ENCODE assay signal across 8 mouse cellular contexts in the genomic region with DNA sequence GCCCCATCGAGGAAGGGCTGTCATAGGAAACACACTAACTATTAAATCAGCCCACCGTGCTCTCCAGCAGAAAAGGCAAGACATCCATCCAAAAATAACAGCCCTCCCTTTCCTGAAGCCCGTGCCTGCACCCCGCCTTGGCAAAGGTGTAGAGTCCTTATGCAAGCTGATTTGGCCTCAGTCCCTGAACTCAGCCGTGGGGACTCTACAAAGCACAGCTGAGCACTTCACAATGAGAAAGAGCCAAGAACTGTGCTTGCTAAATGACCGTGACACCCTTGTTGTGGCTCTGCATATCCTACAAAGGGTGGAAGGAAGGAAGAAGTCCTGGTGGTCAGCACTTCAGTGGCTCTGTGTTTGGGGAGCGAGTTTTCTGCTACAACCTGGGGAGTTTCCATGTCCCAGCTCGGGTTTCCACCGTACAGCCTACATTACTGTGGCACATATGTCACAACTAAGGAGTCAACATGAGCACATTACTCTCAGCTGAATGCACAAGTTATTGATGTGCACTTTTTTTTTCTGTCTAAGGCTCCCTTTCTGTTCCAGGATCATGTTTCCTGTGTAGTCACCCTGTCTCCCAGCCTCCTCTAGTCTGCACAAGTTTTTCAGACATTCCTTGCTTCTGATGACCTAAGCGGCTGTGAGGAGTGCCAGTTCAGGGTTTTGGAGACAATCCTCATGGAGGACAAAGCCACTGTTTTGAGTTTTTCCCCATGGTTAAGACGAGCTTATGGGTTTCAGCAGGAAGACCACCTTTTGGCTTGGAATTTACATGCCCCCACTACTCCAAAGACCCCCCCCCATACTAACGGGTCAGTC.
DNase-seq lines count a peak whose midpoint lies in the region; ATAC-seq lines count a peak whose summit lies in the region.
"Had no signal": no experiment of that assay in that cellular context is flagged by ENCODE, and none has a peak within 500 bp of the region (broad histone marks: within the 10 kb centered on the region; RNA-seq: fewer than 3 reads in every experiment).

No protein-coding gene starts in this region.

- no peaks in the 10 kb centered on the region for H3K36me3 ChIP-seq in forebrain, embryonic 11.5 days (ENCODE audit: control insufficient read depth, insufficient read depth, low read length)
- H3K36me3 ChIP-seq in heart, embryonic 16.5 days (ENCODE audit: control insufficient read depth, insufficient read depth) = peaks cover 5% of the 10 kb centered on the region; the same call in 1 of the 2 replicates

- 58% methylated on average over 12 of the region's 12 CpGs for WGBS in forebrain, embryonic 11.5 days
- WGBS in heart, embryonic 16.5 days = 17% methylated on average over 12 of the region's 12 CpGs

- no peak overlapping the region for H3K4me3 ChIP-seq in forebrain, embryonic 11.5 days (ENCODE audit: low read depth, low read length)
- H3K4me3 ChIP-seq in heart, embryonic 16.5 days (ENCODE audit: low read length) = no peak overlapping the region

- peak; percentile 72 for DNase-seq in adipocyte (ENCODE audit: low spot score)
- peak; percentile 97 for DNase-seq in brain, adult 2 months (ENCODE audit: low read depth, low spot score)
- no peak for DNase-seq in forebrain, embryonic 11.5 days (ENCODE audit: low spot score)
- DNase-seq in kidney, postnatal 25 days = peak; percentile 75 to 88
- DNase-seq in neural tube, embryonic 10.5 days (ENCODE audit: extremely low spot score, low spot score) = peak; percentile 39
- no peak for DNase-seq in spleen, adult 18-20 months

- no peak overlapping the region for H3K4me2 ChIP-seq in forebrain, embryonic 11.5 days (ENCODE audit: low read depth, low read length, severe bottlenecking)
- H3K4me2 ChIP-seq in heart, embryonic 16.5 days (ENCODE audit: low read depth, low read length) = peak overlapping the region; percentile 41

- no peak for ATAC-seq in forebrain, embryonic 11.5 days (replicated peaks; ENCODE audit: low FRiP score)
- ATAC-seq in heart, embryonic 16.5 days (replicated peaks; ENCODE audit: extremely low read depth, insufficient read depth, low FRiP score) = peak; percentile 92

- no peak overlapping the region for H3K9ac ChIP-seq in forebrain, embryonic 11.5 days (ENCODE audit: low read length)
- no peak overlapping the region for H3K9ac ChIP-seq in heart, embryonic 16.5 days (ENCODE audit: low read length)
- H3K9ac ChIP-seq: liver, embryonic 14.5 days had no signal

- H3K9me3 ChIP-seq in forebrain, embryonic 11.5 days (ENCODE audit: control insufficient read depth, low read length) = no peaks in the 10 kb centered on the region
- H3K9me3 ChIP-seq in heart, embryonic 16.5 days (replicated peaks; ENCODE audit: control insufficient read depth, low read length) = no peaks in the 10 kb centered on the region

- H3K27me3 ChIP-seq in forebrain, embryonic 11.5 days (ENCODE audit: control insufficient read depth, insufficient read depth, low read length) = no peaks in the 10 kb centered on the region
- H3K27me3 ChIP-seq in heart, embryonic 16.5 days (ENCODE audit: control insufficient read depth, insufficient read depth, low read length) = no peaks in the 10 kb centered on the region

- peaks cover 22% of the 10 kb centered on the region for H3K4me1 ChIP-seq in forebrain, embryonic 11.5 days (replicated peaks; ENCODE audit: control insufficient read depth, insufficient read depth, low read length)
- H3K4me1 ChIP-seq in heart, embryonic 16.5 days (ENCODE audit: control insufficient read depth, insufficient read depth, low read length) = peaks cover 36% of the 10 kb centered on the region

- H3K27ac ChIP-seq in forebrain, embryonic 11.5 days (ENCODE audit: low read depth, low read length) = peak overlapping the region; percentile 34; the same call in 1 of the 2 replicates
- H3K27ac ChIP-seq in heart, embryonic 16.5 days (ENCODE audit: low read length) = peak overlapping the region; percentile 87
- H3K27ac ChIP-seq: liver, embryonic 14.5 days had no signal

Comparison
In these comparisons a context has a peak if more than half of its experiments do, and no peak if none do; other contexts are left out.
1. DNase-seq: peak in adipocyte (single experiment), brain, adult 2 months (single experiment), kidney, postnatal 25 days (2 of 2) and neural tube, embryonic 10.5 days (single experiment); none in forebrain, embryonic 11.5 days (single experiment) and spleen, adult 18-20 months (0 of 2).